Mouse (Mus musculus) right cerebral cortex, adult 18-20 months (tissue): Measurements from ENCODE around the gene Ncoa3.

Experiments
- DNase-seq: peaks from one replicate; pipeline ENCODE4 v3.0.0; 2022; ENCODE audit warnings: mixed read lengths

Ncoa3 gene

GRCm38 (mm10) chr2:165974383-165974782 is 18.1 kb upstream of the Ncoa3 start:
- DNase-seq = no peak

DNA sequence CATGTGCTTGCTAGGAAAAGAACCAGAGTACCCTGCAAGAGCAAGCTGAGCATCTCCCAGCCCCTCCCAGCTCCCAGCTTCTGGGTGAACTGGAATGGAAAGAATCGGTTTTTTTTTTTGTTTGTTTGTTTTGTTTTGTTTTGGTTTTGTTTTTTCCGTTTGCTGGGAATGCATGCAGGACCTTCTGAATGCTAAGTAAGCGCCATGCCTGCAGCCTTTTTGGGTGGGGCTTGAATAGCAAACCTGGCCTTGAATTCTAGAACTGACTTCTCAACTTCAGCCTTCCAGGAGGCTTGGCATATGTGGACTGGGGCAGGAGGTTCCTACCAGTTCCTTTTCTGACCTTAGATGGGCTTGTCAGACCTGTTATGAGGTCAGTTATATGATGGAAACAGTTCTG is 16.2 kb upstream of the Ncoa3 start:
- DNase-seq = no peak

DNA sequence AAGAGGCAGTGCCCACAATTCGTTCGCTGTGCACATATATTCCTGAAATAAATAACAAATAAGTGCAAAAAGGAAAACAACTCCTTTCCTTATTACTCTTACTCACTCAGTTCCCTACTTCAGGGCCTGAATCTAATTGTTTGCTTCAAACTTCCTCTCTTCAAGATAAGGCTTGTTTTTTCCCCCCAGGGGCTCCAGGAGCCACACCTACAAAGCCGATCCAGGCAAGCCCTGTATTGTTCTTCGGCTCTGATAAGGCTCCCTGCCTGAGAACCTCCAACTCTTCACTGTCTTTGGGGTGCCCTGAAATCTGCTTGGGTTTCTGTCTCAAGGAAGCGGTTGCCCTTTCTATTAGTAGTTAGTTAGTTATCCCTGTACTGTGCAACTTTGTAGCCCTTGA is 15.6 kb upstream of the Ncoa3 start:
- DNase-seq = no peak

GRCm38 (mm10) chr2:165978119-165978518 is 14.3 kb upstream of the Ncoa3 start:
- DNase-seq = no peak

GRCm38 (mm10) chr2:165981248-165981977 is 11.0 kb upstream of the Ncoa3 start:
- DNase-seq = no peak

GRCm38 (mm10) chr2:165982512-165983389 is 9.7 kb upstream of the Ncoa3 start:
- no peak for DNase-seq

DNA sequence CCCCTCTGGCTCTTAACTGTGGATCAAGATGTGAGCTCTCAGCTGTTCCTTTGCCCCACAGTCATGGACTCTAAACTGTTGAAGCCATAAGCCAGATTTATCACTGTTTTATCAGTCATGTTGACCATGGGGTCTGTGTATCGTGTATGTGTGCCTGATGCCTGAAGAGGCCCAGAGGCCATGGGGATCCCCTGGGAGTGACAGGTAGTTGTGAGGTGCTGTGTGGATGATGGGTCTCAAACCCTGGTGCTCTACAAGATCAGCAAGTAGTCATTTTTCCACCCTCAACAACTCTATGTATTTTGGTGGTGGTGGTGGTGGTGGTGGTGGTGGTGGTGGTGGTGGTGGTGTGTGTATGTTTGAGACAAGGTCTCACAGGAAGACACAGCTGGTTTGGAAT is 8.1 kb upstream of the Ncoa3 start:
- DNase-seq = no peak

- DNase-seq = no peak
Measured at GRCm38 (mm10) chr2:165984891-165985290, 7.5 kb upstream of the Ncoa3 start.

- no peak for DNase-seq
Measured at GRCm38 (mm10) chr2:165985581-165985980, 6.9 kb upstream of the Ncoa3 start.

- DNase-seq = peak; percentile 84
Measured at GRCm38 (mm10) chr2:165986921-165987453, 5.4 kb upstream of the Ncoa3 start.

- no peak for DNase-seq
Measured at GRCm38 (mm10) chr2:165993173-165993900, 901 bp downstream of the Ncoa3 start.

DNA sequence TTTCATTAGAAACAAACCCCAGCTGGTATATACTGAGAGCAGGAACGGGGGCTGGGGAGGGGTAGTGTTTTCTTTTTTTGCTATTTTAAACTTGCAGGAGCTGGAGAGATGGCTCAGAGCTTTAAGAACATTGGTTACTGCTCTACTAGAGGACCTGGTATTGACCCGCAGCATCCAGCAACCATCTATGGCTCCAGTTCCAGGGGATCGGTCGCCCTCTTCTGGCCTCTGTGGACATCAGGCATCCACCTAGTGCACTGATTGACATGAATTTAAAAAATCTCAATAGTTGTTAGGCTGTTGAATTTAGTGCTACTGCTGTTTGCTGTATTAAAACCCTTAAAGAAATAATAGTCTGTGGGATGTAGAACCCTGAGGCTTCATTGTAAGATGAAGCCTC is 1.9 kb downstream of the Ncoa3 start:
- DNase-seq = no peak

DNA sequence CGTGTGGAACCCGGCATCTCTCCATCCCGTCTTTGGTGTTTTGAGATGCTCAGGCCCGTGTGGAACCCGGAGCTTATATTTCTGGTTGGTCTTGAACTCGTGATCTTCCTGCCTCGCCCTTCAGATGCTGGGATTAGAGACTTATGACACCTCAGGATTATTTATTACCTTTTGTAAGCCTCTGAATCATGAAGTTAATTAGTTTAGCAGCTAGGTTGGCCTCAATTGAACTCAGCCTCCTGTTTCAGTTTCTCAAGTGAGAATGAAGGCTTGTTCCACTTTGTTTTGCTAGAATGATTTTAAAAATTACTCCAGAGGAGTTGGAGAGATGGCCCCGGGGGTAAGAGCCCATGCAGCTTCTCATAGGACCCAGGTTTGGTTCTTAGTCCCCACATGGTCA is 3.3 kb downstream of the Ncoa3 start:
- no peak for DNase-seq

DNA sequence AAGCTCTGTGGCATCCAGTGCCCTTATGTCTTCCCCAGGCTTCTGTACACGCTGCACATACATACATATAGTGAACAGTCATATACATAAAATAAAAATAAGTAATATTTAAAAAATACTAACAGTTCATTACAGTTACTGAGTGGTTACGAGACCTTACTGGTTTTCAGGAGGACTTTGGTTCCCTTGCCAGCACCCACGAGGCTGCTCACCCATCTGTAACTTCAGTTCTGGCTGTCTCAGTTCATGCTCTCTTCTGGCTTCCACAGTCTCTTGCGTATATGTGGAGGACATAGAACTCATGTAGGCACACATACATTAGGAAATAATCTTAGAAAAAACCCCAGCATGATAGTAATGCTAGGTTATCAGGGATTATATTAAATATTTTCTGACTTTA is 3.7 kb downstream of the Ncoa3 start:
- DNase-seq = no peak

DNA sequence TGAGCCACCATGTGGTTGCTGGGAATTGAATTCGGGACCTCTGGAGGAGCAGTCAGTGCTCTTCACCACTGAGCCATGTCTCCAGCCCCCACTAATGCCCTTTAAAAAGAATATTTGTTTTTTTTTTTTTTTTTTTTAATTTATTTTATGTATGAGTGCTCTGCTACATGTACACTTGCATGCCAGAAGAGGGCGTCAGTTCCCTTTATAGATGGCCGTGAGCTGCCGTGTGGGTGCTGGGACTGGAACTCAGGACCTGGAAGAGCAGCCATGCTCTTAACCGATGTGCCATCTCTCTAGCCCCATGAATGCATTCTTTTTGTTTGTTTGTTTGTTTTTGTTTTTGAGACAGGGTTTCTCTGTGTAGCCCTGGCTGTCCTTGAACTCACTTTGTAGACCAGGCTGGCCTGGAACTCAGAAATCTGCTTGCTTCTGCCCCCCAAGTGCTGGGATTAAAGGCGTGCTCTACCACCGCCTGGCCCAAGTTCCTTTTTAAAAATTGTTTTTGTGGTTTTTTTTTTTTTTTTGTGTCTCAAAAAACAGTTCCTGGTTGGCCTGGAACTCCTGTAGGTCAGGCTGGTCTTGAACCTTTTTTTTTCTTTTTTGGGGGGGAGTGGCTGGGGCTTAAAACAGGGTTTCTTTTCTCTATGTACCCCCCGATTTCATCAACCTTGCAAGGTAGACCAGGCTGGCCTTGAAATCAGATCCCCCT is 5.0 kb downstream of the Ncoa3 start:
- DNase-seq = no peak

GRCm38 (mm10) chr2:165998969-165999368 is 6.5 kb downstream of the Ncoa3 start:
- no peak for DNase-seq

DNA sequence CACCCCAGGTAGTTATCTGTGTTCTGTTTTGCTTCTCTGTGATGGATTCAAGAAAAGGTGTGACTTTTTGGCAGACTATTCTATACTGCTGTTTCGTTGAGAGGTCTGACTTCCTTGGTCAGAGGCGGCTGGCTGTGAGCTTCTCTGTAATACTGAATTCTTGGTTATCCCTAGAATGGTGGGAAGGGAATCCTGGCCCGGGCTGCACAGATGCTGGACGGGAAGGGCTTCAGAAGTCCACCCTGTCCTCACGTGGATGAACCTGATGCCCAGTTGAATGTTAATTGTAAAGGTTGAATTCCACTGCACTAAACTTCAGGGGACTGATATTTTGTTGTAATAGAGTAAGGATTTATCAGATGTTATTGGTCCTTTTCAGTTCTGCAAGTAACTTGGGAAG is 7.4 kb downstream of the Ncoa3 start:
- no peak for DNase-seq

- no peak for DNase-seq
Measured at GRCm38 (mm10) chr2:166000242-166000641, 7.8 kb downstream of the Ncoa3 start.

GRCm38 (mm10) chr2:166000769-166001168 is 8.3 kb downstream of the Ncoa3 start:
- DNase-seq = no peak

GRCm38 (mm10) chr2:166001362-166001761 is 8.9 kb downstream of the Ncoa3 start:
- no peak for DNase-seq

- DNase-seq = no peak
Measured at GRCm38 (mm10) chr2:166001768-166002167, 9.3 kb downstream of the Ncoa3 start.

DNA sequence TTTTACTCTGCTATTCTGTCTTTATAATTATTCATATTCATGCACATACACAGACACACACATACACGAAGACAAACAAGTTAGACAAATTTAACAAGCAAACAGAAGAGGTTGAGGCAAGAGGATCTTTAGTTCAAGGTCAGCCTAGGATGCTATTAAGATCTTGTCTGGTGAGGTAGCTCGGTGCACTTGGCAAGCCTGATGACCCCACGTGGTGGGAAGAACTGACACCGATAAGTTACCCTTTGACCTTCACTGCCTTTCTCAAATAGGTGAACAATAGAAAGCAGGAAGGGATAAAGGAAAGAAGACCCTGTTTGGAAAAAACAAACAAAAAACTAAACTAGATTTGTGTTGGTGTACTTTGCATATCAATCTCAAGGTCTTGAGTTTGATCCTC is 10.0 kb downstream of the Ncoa3 start:
- DNase-seq = no peak

DNA sequence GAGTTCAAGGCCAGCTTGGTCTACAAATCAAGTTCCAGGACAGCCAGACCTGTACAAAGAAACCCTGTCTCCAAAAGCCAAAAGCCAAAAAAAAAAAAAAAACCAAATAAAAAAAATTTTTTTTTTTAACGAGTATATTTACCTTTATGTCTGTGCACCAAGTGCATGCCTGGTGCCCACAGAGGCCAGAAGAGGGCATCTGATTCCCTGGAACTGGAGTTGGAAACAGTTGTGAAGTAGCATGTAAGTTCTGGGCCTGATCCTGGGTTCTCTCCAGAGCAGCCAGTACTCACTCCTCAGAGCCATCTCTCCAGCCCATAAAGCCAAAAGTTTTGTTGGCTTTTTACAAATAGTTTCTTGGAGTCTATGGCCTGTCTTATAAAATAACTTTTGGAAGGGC is 10.6 kb downstream of the Ncoa3 start:
- no peak for DNase-seq
